Mouse (Mus musculus) stomach, postnatal 0 days (tissue): ENCODE measurements at regions not wholly inside any gene's neighbourhood (a gene's known extent, or its start where the extent isn't known, plus 50 kb on each side); places are given as distances from the start of the nearest gene placed in this dataset.

Source experiments
- ATAC-seq: fragments of 200-750 bp; cut with Nextera tagmentation; 2 replicates; pipeline ENCODE4 v1.8.0; 2017; ENCODE audit not compliant: low FRiP score, low TSS enrichment
- DNase-seq: peaks from one replicate; pipeline ENCODE4 v3.0.0-alpha.2; 2016; ENCODE audit warnings: low spot score
- H3K27ac ChIP-seq: fragments of 300-500 bp; sonication (generic); replicated peaks from 2 replicates; pipeline ENCODE4 v1.5.1; 2014; ENCODE audit warnings: mild to moderate bottlenecking, control low read depth
- H3K27me3 ChIP-seq: fragments of 300-500 bp; sonication (generic); 2 replicates; pipeline ENCODE4 v1.6.1; 2014; ENCODE audit warnings: low read length; ENCODE audit not compliant: control insufficient read depth, insufficient read depth
- H3K36me3 ChIP-seq: fragments of 300-500 bp; sonication (generic); 2 replicates; pipeline ENCODE4 v1.6.1; 2014; ENCODE audit warnings: low read length, mixed read lengths; ENCODE audit not compliant: control insufficient read depth, insufficient read depth
- H3K4me1 ChIP-seq: fragments of 300-500 bp; sonication (generic); replicated peaks from 2 replicates; pipeline ENCODE4 v1.6.1; 2014; ENCODE audit warnings: antibody characterized with exemption; ENCODE audit not compliant: control insufficient read depth, insufficient read depth
- H3K4me2 ChIP-seq: fragments of 300-500 bp; sonication (generic); replicated peaks from 2 replicates; pipeline ENCODE4 v1.6.1; 2014; ENCODE audit warnings: low read depth, mild to moderate bottlenecking, control low read depth, moderate library complexity
- H3K4me3 ChIP-seq: fragments of 300-500 bp; sonication (generic); 2 replicates; pipeline ENCODE4 v1.5.1; 2014; ENCODE audit warnings: low read depth, low read length, control low read depth
- H3K9ac ChIP-seq: fragments of 300-500 bp; sonication (generic); 2 replicates; pipeline ENCODE4 v1.6.1; 2014; ENCODE audit warnings: mild to moderate bottlenecking, low read length, control low read depth, mixed read lengths
- H3K9me3 ChIP-seq: fragments of 300-500 bp; sonication (generic); 2 replicates; pipeline ENCODE4 v1.6.1; 2016; ENCODE audit warnings: low read length; ENCODE audit not compliant: control insufficient read depth
- CTCF ChIP-seq: IDR thresholded peaks from 2 replicates; pipeline ENCODE4 v1.5.1; 2016; ENCODE audit warnings: antibody characterized with exemption, low read depth, mild to moderate bottlenecking, moderate library complexity
- EP300 ChIP-seq: optimal IDR thresholded peaks from 2 replicates; pipeline ENCODE3; 2016; ENCODE audit warnings: antibody characterized with exemption
- WGBS: fragments of 180-500 bp; shearing (Covaris S2); extraction: QIAGEN DNeasy Blood & Tissue Kit; methylation state at CpG from one replicate; pipeline ENCODE4 v1.1.7; 2014; 5-methylcytosine and 5-hydroxymethylcytosine counted together

DNA sequence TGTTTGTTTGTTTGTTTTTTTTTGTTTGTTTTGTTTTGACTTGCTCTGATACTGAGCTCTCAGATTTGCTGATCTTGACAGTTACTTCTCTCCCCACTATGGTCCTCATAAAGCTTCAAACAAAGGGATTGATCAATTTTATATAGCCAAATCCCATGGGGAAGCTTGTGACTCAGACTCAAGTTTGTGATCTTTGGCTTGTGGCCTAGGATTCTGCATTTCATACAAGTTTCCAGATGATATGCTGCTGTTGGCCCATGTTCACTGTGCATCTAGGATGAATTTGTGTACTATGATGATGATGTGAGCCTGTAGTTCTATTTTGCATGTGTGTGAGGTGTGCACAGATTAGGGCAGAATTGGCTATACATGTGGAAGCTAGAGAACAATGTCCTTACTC is 289.7 kb upstream of the Ptger4 start:
- Histone ChIP-seq H3K27me3 (no peaks in the 10 kb centered on the region), H3K9ac (no peak overlapping the region), H3K4me2 (no peak overlapping the region), H3K9me3 (no peaks in the 10 kb centered on the region), H3K4me1 (no peaks in the 10 kb centered on the region), H3K27ac (no peak overlapping the region), H3K4me3 (no peak overlapping the region), H3K36me3 (no peaks in the 10 kb centered on the region)
- ATAC-seq (no peak), DNase-seq (no peak)
- no peak for TF ChIP-seq EP300
- TF ChIP-seq CTCF, result no peak

DNA sequence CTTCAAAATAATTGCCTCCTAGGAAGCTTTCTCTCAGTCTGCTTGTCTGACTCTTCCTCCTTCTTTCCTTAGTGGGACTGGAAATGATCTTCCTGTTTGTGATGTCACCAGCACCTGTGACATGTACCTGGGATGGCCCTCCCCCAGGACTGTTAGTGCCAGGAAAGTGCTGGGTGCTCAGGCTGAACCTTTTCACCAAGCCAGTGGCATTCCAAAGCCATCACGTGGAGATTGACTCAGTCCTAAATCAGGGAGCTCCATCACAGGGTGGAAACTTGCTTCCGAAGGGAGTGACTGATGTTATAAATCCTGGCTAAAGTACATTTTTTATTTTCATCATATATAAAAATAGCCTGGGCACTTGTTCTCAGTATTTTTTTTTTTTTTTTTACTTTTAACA is 293.4 kb upstream of the Ptger4 start:
- DNase-seq, result no peak
- Histone ChIP-seq H3K9ac (no peak overlapping the region), H3K27ac (no peak overlapping the region), H3K4me3 (no peak overlapping the region), H3K4me2 (no peak overlapping the region), H3K27me3 (no peaks in the 10 kb centered on the region), H3K9me3 (no peaks in the 10 kb centered on the region), H3K36me3 (no peaks in the 10 kb centered on the region), H3K4me1 (no peaks in the 10 kb centered on the region)
- peak; percentile 24; the same call in 1 of the 2 replicates for ATAC-seq
- 49% methylated on average over 2 of the region's 2 CpGs for WGBS
- TF ChIP-seq CTCF, result no peak
- no peak for TF ChIP-seq EP300

DNA sequence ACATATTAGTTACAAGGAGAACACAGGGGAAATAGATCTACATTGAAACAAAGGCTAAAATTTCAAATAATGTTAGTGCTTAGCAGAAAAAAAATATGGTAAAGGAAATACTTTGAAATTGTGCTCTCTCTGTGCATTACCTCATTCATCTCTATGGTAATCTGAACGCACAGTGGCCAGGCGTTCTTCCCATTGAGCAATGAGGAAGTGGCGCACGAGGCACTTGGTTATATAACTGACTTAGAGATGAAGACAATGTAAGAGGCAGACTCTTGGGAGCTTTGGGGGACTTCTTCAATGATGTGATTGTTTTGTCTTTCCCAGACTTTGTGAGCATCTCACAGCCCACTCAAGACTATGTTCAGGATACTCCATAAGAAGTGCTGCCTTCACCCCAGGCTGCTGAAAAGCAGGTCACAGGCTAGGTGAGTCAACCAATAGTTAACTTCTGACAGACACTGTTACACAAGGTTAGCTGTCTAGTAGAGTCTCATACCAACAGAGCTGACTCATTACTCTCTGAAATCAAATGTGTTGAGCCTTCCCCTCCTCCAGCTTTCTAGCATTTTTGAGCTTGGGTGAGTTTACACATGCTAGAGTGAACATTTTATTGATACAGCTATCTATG is 295.4 kb upstream of the Ptger4 start:
- ATAC-seq (peak; percentile 61; the same call in 1 of the 2 replicates), DNase-seq (no peak)

GRCm38 (mm10) chr15:5554526-5554925 is 310.5 kb upstream of the Ptger4 start:
- H3K4me1 ChIP-seq, result no peaks in the 10 kb centered on the region
- no peak for DNase-seq
- no peak overlapping the region for H3K27ac ChIP-seq
- no peak for ATAC-seq
- H3K9ac ChIP-seq, result no peak overlapping the region
- no peak overlapping the region for H3K4me2 ChIP-seq
- H3K9me3 ChIP-seq, result no peaks in the 10 kb centered on the region
- WGBS, result 69% methylated on average over 4 of the region's 4 CpGs
- H3K36me3 ChIP-seq, result no peaks in the 10 kb centered on the region
- no peaks in the 10 kb centered on the region for H3K27me3 ChIP-seq
- no peak overlapping the region for H3K4me3 ChIP-seq
- no peak for TF ChIP-seq CTCF
- TF ChIP-seq EP300, result no peak

More for the DNA sequence above, 295.4 kb upstream of the Ptger4 start:
- Histone ChIP-seq H3K27ac (no peak overlapping the region), H3K4me1 (no peaks in the 10 kb centered on the region), H3K27me3 (no peaks in the 10 kb centered on the region), H3K36me3 (no peaks in the 10 kb centered on the region), H3K4me2 (no peak overlapping the region), H3K9me3 (no peaks in the 10 kb centered on the region), H3K9ac (no peak overlapping the region), H3K4me3 (no peak overlapping the region)
- TF ChIP-seq CTCF (no peak), EP300 (no peak)
- 65% methylated on average over 4 of the region's 4 CpGs for WGBS

DNA sequence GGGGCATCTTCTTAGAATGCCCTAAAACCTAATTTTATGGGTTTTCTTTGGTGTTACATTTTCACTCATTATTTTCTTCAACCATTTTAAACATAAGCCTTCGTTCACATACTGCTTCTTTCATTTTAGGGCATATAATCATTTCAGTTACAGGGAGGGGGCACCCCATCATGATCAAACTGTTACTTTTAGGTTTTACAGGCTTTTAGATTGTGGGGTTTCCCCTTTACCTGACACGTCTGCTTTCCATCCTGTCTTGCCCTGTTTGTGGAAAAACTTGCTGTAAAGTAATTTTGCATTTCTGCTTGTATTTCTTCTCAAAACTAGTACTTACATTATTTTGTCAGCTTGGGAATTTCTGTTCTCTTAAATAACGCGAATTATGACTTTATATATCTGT is 310.9 kb upstream of the Ptger4 start:
- DNase-seq (no peak), ATAC-seq (no peak)
- H3K9me3 ChIP-seq, result no peaks in the 10 kb centered on the region
- no peaks in the 10 kb centered on the region for H3K36me3 ChIP-seq
- H3K4me2 ChIP-seq, result no peak overlapping the region
- H3K4me3 ChIP-seq, result no peak overlapping the region
- no peak for TF ChIP-seq EP300
- TF ChIP-seq CTCF, result no peak
- no peaks in the 10 kb centered on the region for H3K4me1 ChIP-seq
- H3K27ac ChIP-seq, result no peak overlapping the region
- 61% methylated on average over 4 of the region's 4 CpGs for WGBS
- H3K9ac ChIP-seq, result no peak overlapping the region
- no peaks in the 10 kb centered on the region for H3K27me3 ChIP-seq

- H3K4me2 ChIP-seq, result no peak overlapping the region
- H3K4me1 ChIP-seq, result no peaks in the 10 kb centered on the region
- no peaks in the 10 kb centered on the region for H3K36me3 ChIP-seq
- no peak overlapping the region for H3K27ac ChIP-seq
- H3K4me3 ChIP-seq, result no peak overlapping the region
- DNase-seq (no peak), ATAC-seq (no peak)
- no peak overlapping the region for H3K9ac ChIP-seq
- no peaks in the 10 kb centered on the region for H3K27me3 ChIP-seq
- no peaks in the 10 kb centered on the region for H3K9me3 ChIP-seq
- WGBS, result 38% methylated on average over 7 of the region's 7 CpGs
- TF ChIP-seq EP300 (no peak), CTCF (no peak)
Measured at GRCm38 (mm10) chr15:5555381-5556066, 311.5 kb upstream of the Ptger4 start.
